Comparison of ENCODE assay signal across 16 mouse cellular contexts in genomic region chr2:106008415-106008814, GRCm38 (mm10).
"Had no signal": no experiment of that assay in that cellular context is flagged by ENCODE, and none has a peak within 500 bp of the region (broad histone marks: within the 10 kb centered on the region; RNA-seq: fewer than 3 reads in every experiment).

No protein-coding gene starts in this region.

- DNase-seq: retina, postnatal 1 day; right cerebral cortex, adult 18-20 months; right cerebral cortex, postnatal 14 days; right cerebral cortex, postnatal 25 days; right cerebral cortex, postnatal 4 days; spleen, adult 18-20 months; thymus, adult 18-20 months; thymus, adult 2 months; thymus, postnatal 14 days; thymus, postnatal 25 days; thymus, postnatal 36 days; thymus, postnatal 4 days had no signal

- H3K36me3 ChIP-seq: neural tube, embryonic 13.5 days; neural tube, embryonic 15.5 days; stomach, embryonic 15.5 days had no signal

- H3K27me3 ChIP-seq: neural tube, embryonic 13.5 days; neural tube, embryonic 15.5 days; stomach, embryonic 15.5 days had no signal

- H3K4me1 ChIP-seq: neural tube, embryonic 13.5 days; neural tube, embryonic 15.5 days; stomach, embryonic 15.5 days had no signal

- H3K9me3 ChIP-seq: neural tube, embryonic 13.5 days; neural tube, embryonic 15.5 days; stomach, embryonic 15.5 days had no signal

- H3K4me3 ChIP-seq: neural tube, embryonic 13.5 days; neural tube, embryonic 15.5 days; stomach, embryonic 15.5 days had no signal

- H3K9ac ChIP-seq: neural tube, embryonic 13.5 days; neural tube, embryonic 15.5 days; stomach, embryonic 15.5 days had no signal

- H3K27ac ChIP-seq: neural tube, embryonic 13.5 days; neural tube, embryonic 15.5 days; stomach, embryonic 15.5 days; stomach, postnatal 0 days had no signal
